Mouse (Mus musculus) heart, adult 2 months (tissue): ENCODE data around the gene Fitm1. TPM values are rescaled to one million over a fixed set of nuclear protein-coding genes. Genes with fewer than 3 reads are reported as not detected.

Source experiments
- DNase-seq, 2 experiments: peaks; one replicate each; pipeline ENCODE4 v3.0.0; 2021
- H3K27ac ChIP-seq: fragments of 200-600 bp; 2 replicates; pipeline ENCODE4 v1.8.1; 2022
- H3K27me3 ChIP-seq: fragments of 200-500 bp; 2 replicates; pipeline ENCODE4 v1.6.1; 2012; ENCODE audit warnings: mild to moderate bottlenecking, low read length, inconsistent platforms, mixed read lengths; ENCODE audit not compliant: control insufficient read depth, insufficient read depth
- H3K36me3 ChIP-seq: fragments of 200-500 bp; 2 replicates; pipeline ENCODE4 v1.6.1; 2012; ENCODE audit warnings: low read length, inconsistent platforms; ENCODE audit not compliant: control insufficient read depth, insufficient read depth
- H3K4me1 ChIP-seq: fragments of 200-500 bp; 2 replicates; pipeline ENCODE4 v1.6.1; 2011; ENCODE audit warnings: low read length; ENCODE audit not compliant: control insufficient read depth, insufficient read depth
- H3K4me3 ChIP-seq: fragments of 200-600 bp; 2 replicates; pipeline ENCODE4 v1.8.1; 2022
- H3K79me2 ChIP-seq: fragments of 200-500 bp; replicated peaks from 2 replicates; pipeline ENCODE4 v1.6.1; 2012; ENCODE audit warnings: mild to moderate bottlenecking, inconsistent platforms, low read length, moderate library complexity, mixed read lengths; ENCODE audit not compliant: control insufficient read depth, insufficient read depth
- H3K9ac ChIP-seq: fragments of 200-500 bp; 2 replicates; pipeline ENCODE4 v1.6.1; 2012; ENCODE audit warnings: low read depth, mild to moderate bottlenecking, control low read depth, inconsistent platforms, low read length, mixed read lengths
- CTCF ChIP-seq: fragments of 200-600 bp; IDR thresholded peaks from 2 replicates; pipeline ENCODE4 v1.8.1; 2022; ENCODE audit warnings: antibody characterized with exemption, mild to moderate bottlenecking, moderate library complexity
- EP300 ChIP-seq: fragments of 200-500 bp; IDR thresholded peaks from 2 replicates; pipeline ENCODE4 v1.6.1; 2011; ENCODE audit warnings: low read depth, low read length, control low read depth; ENCODE audit not compliant: insufficient read depth
- POLR2A ChIP-seq: fragments of 200-500 bp; IDR thresholded peaks from 2 replicates; pipeline ENCODE4 v1.6.1; 2011; ENCODE audit warnings: mild to moderate bottlenecking, low read depth, low read length, control low read depth; ENCODE audit not compliant: insufficient read depth
- WGBS: fragments of 180-500 bp; shearing (Covaris S2); methylation state at CpG from one replicate; pipeline ENCODE4 v1.1.7; 2018; 5-methylcytosine and 5-hydroxymethylcytosine counted together
- intact Hi-C: fragments of 180-260 bp; cut with DNase I; formaldehyde crosslinking; loops from one replicate; pipeline ENCODE4 v1.15.1; 2025
- polyA plus RNA-seq: library from polyadenylated mRNA; depleted of rRNA; stranded (reverse); fragments of >200 nt; gene quantifications from 2 replicates; pipeline ENCODE4 v1.2.3, GENCODE M21; 2012
- total RNA-seq, 2 experiments: library from RNA; stranded (reverse); gene quantifications; 2 replicates each; pipeline ENCODE4 v1.2.3; 2021

Gene Fitm1
- total and polyA plus RNA-seq, 3 experiments, result 165 to 403 (median 187) TPM

DNA sequence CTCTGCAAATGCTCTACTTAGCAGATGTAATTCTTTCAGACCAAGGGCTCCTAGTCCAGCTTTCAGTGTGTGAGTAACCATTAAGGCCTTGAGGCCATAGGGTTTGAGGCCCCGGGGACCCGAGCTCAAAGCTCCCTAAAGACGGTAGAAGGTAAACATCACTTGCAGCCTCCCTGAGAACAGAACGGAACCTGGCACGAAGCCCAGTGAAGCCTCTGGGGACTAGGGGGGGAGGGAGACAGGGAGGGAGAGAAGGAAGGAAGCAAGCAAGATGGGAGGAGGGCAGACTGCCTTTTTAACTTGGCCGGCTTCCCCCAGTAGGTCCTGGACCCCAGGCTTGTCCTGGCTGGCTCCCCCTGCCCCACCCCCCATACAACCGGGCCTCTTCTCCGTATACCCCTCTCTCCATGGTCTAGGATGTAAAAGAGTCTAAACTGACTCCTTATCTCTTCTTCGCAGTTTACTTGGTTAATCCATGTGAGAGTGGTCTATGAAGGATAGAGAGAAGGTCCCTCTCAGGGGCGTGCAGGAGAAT lies 34.6 kb upstream of the Fitm1 start:
- Histone ChIP-seq H3K4me3 (peak overlapping the region; percentile 80), H3K36me3 (no peaks in the 10 kb centered on the region), H3K9ac (peak overlapping the region; percentile 74), H3K79me2 (no peaks in the 10 kb centered on the region), H3K27me3 (no peaks in the 10 kb centered on the region), H3K4me1 (peaks cover 1% of the 10 kb centered on the region), H3K27ac (peak overlapping the region; percentile 92)
- peak; percentile 87 to 91 for DNase-seq
- WGBS, result 11% methylated on average over 10 of the region's 10 CpGs
- no peak for TF ChIP-seq POLR2A
- TF ChIP-seq CTCF, result no peak
- TF ChIP-seq EP300, result no peak
- intact Hi-C loops, result loop anchor here (2.0 kb wide), 1 partner anchor 18 kb away; no protein-coding TSS in a partner anchor

DNA sequence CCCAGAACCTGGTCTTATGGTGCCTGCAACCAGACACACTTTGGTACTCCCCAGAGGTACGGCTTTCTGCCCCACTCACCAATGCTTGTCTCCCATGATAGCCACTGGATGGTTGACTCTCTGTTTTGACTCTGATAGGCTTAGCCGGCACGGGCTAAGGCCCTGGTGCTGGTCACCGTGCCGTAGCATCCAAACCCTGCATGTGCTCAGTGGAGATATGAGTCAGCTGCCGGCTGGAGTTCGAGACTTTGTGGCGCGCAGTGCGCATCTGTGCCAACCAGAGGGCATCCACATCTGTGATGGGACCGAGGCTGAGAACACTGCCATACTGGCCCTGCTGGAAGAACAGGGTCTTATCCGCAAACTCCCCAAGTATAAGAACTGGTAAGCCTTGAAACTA lies 33.1 kb upstream of the Fitm1 start:
- intact Hi-C loops, result no loop called here
- Histone ChIP-seq H3K79me2 (no peaks in the 10 kb centered on the region), H3K36me3 (no peaks in the 10 kb centered on the region), H3K27me3 (no peaks in the 10 kb centered on the region), H3K9ac (no peak overlapping the region), H3K27ac (no peak overlapping the region), H3K4me3 (no peak overlapping the region), H3K4me1 (peaks cover 1% of the 10 kb centered on the region)
- TF ChIP-seq EP300 (no peak), POLR2A (no peak), CTCF (no peak)
- 98% methylated on average over 12 of the region's 12 CpGs for WGBS
- no peak for DNase-seq

DNA sequence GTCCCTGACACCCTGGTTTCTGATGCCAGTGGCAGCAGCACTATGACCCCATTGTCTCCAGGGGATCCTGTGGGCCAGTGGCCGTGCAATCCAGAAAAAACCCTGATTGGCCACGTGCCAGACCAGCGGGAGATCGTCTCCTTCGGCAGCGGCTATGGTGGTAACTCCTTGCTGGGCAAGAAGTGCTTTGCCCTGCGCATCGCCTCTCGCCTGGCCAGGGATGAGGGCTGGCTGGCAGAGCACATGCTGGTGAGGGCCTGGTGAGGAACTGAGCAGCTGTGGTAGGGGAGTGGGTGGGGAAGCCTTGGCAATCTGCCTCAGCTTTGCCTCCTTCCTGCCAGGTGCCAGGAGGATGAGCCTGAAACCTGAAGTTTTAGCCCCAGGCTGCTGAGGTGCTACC lies 31.1 kb upstream of the Fitm1 start:
- DNase-seq, result no peak
- Histone ChIP-seq H3K4me1 (peaks cover 1% of the 10 kb centered on the region), H3K27me3 (no peaks in the 10 kb centered on the region), H3K36me3 (peaks cover under 1% of the 10 kb centered on the region; the same call in 1 of the 2 replicates), H3K4me3 (no peak overlapping the region), H3K9ac (no peak overlapping the region), H3K79me2 (no peaks in the 10 kb centered on the region), H3K27ac (no peak overlapping the region)
- intact Hi-C loops, result no loop called here
- no peak for TF ChIP-seq CTCF
- no peak for TF ChIP-seq POLR2A
- no peak for TF ChIP-seq EP300
- 61% methylated on average over 9 of the region's 9 CpGs for WGBS

DNA sequence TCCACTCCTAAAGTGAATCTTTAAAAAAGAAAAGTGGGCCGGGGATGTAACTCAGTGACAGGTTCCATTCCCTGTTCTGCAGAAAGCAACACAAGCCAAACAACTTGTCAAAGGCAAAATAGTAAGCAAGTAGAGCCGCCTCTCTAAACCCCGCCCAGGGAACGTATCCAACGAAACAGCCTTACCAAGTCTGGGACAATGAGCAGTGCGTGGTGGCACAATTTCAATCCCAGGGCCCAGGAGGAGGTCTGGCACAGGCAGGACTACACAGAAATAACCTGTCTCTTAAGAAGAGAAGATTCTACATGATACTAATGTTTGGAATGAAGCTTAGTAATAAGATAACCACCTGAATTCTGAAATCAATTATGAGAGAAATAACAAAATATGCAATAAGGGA lies 25.2 kb upstream of the Fitm1 start:
- H3K4me3 ChIP-seq, result no peak overlapping the region
- H3K27me3 ChIP-seq, result no peaks in the 10 kb centered on the region
- no peak overlapping the region for H3K9ac ChIP-seq
- TF ChIP-seq CTCF (no peak), EP300 (no peak), POLR2A (no peak)
- peaks cover 3% of the 10 kb centered on the region; the same call in 1 of the 2 replicates for H3K36me3 ChIP-seq
- intact Hi-C loops, result no loop called here
- H3K4me1 ChIP-seq, result no peaks in the 10 kb centered on the region; the same call in 1 of the 2 replicates
- no peaks in the 10 kb centered on the region for H3K79me2 ChIP-seq
- DNase-seq, result no peak
- 74% methylated on average over 6 of the region's 6 CpGs for WGBS
- no peak overlapping the region for H3K27ac ChIP-seq

DNA sequence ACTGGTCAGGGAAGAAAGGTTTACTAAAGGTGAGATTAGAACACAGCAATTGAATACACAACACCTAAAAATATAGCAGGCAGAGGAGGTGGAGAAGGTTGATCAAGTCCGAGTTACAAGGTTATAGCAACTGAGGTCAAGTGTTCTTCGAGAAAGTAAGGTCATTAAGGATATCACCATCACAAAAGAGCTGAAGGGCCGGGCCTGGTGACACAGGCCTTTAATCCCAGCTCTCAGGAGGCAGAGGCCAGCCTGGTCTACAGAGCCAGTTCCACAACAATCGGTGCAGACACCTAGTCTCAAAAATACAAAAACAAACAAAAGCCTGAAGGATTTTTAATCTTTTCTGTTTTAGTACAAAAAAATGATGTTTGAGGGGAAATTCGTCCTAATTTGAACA lies 24.1 kb upstream of the Fitm1 start:
- WGBS, result 78% methylated on average over 5 of the region's 5 CpGs
- H3K27me3 ChIP-seq, result no peaks in the 10 kb centered on the region
- no peak overlapping the region for H3K27ac ChIP-seq
- H3K9ac ChIP-seq, result no peak overlapping the region
- TF ChIP-seq EP300 (no peak), POLR2A (no peak), CTCF (no peak)
- no peaks in the 10 kb centered on the region; the same call in 1 of the 2 replicates for H3K4me1 ChIP-seq
- H3K36me3 ChIP-seq, result peaks cover 3% of the 10 kb centered on the region; the same call in 1 of the 2 replicates
- DNase-seq, result no peak
- no peaks in the 10 kb centered on the region for H3K79me2 ChIP-seq
- intact Hi-C loops, result no loop called here
- no peak overlapping the region for H3K4me3 ChIP-seq

DNA sequence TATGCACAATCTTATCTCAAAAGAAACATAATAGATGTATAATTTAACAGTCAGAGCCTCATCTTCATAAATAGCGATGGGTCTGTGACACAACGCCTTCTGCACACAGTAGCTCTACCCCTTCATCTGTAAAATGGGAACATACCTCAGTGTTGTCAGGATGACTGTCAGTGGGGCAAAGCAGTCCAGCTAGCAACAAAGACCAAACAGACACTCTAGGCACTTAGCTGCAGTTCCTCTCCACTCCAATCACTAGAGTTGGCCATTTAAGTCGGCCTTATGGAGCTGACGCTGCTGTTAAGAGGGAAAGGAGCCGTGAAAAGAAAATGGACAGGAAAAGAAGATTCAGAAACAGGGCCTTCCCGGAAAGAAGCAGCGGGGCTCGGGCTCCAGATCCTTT lies 23.6 kb upstream of the Fitm1 start:
- H3K79me2 ChIP-seq, result no peaks in the 10 kb centered on the region
- intact Hi-C loops, result no loop called here
- H3K9ac ChIP-seq, result no peak overlapping the region
- TF ChIP-seq POLR2A (no peak), EP300 (no peak), CTCF (no peak)
- H3K27me3 ChIP-seq, result no peaks in the 10 kb centered on the region
- no peak overlapping the region for H3K4me3 ChIP-seq
- H3K36me3 ChIP-seq, result peaks cover 3% of the 10 kb centered on the region; the same call in 1 of the 2 replicates
- H3K4me1 ChIP-seq, result no peaks in the 10 kb centered on the region; the same call in none of the 2 replicates
- H3K27ac ChIP-seq, result no peak overlapping the region
- DNase-seq, result no peak
- WGBS, result 91% methylated on average over 8 of the region's 8 CpGs
